Mouse (Mus musculus) CD4-positive, CD25-positive, alpha-beta regulatory T cell, adult 9 weeks (primary cell): ENCODE data around the gene Shisal2a. TPM values are rescaled to one million over a fixed set of nuclear protein-coding genes. Genes with fewer than 3 reads are reported as not detected.

Experiments
- polyA plus RNA-seq: library from polyadenylated mRNA; unstranded; fragments of 100-300 nt; shearing (Covaris generic); gene quantifications from one replicate; pipeline ENCODE4 v1.2.1, GENCODE M21; 2017

Shisal2a gene
- not detected for polyA plus RNA-seq

DNA sequence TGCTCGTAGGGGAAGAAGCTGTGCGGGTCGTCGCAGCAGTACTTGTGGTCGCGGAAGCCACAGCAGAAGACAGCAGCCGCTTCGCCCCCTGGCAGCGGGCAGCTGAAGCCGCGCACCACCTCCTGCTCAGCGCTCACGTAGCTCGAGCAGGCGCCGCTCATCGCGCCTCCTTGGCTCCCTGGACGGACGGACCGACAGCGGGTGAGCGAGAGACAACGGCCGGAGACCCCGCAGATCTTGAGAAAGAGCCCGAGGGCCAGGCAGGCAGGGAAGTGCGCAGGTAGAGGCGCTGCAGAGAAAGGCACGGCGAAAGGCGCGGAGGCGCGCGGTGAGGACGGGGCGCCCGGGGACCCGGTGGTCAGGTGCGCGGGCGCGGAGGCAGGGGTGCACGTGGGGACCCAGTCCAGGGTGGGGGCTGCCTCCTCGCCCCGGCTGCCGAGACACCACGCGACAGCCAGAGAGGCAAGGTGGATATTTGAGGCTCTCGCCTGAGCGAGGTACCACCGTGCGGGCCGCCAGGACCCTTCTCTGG, at the start of gene Shisal2a:
Gene Shisal2a, minus strand, starts transcription at position 167 of the 532 bp plus-strand sequence.

GRCm38 (mm10) chr4:108406861-108407401, 23.8 kb upstream of the Shisal2a start, which contains the start of gene Gpx7:
Gene Gpx7 (minus strand): TSS chr4:108406961.

GRCm38 (mm10) chr4:108327730-108328484, 55.2 kb downstream of the Shisal2a start, which contains the start of gene Coa7:
Gene Coa7 (plus strand): TSS chr4:108328140.

Other genes with a start within 250 kb of the Shisal2a start
- 356 TPM for gene Scp2, start 238.4 kb downstream of the Shisal2a start, polyA plus RNA-seq
- 1.8 TPM for gene Echdc2, start 217.9 kb downstream of the Shisal2a start, polyA plus RNA-seq
- gene Zyg11a, start 165.3 kb downstream of the Shisal2a start, polyA plus RNA-seq, result not detected
- 16.9 TPM for gene Zyg11b, start 82.3 kb downstream of the Shisal2a start, polyA plus RNA-seq
- 27.3 TPM for gene Coa7, start 55.2 kb downstream of the Shisal2a start, polyA plus RNA-seq
- 4.5 TPM for gene Gpx7, start 23.6 kb upstream of the Shisal2a start, polyA plus RNA-seq
- 40.5 TPM for gene Tut4, start 76.1 kb upstream of the Shisal2a start, polyA plus RNA-seq
- gene Prpf38a, start 196.0 kb upstream of the Shisal2a start, polyA plus RNA-seq, result 71.7 TPM
- gene Orc1, start 196.1 kb upstream of the Shisal2a start, polyA plus RNA-seq, result 1.2 TPM
- 104 TPM for gene Cc2d1b, start 236.6 kb upstream of the Shisal2a start, polyA plus RNA-seq